Mouse (Mus musculus) ES-E14 (cell line): ENCODE data around the gene Fermt3.

Source experiments
- CHD2 ChIP-seq: IDR thresholded peaks from 2 replicates; pipeline ENCODE4 v1.6.1; 2014; ENCODE audit warnings: mild to moderate bottlenecking, low read depth, low read length, inconsistent platforms
- ZNF384 ChIP-seq: IDR thresholded peaks from 2 replicates; pipeline ENCODE4 v1.6.1; 2012; ENCODE audit warnings: low read depth, low read length, inconsistent platforms

- TF ChIP-seq CHD2 (no peak), ZNF384 (no peak)
Observed at GRCm38 (mm10) chr19:6951994-6952711, 67.1 kb downstream of the Fermt3 start.
